Mouse (Mus musculus) mouse trophoblast stem cell (cell line): ENCODE measurements around the gene Gm14819.
"Not testable (repeated sequence)": the region's sequence is repeated elsewhere in the genome, so short reads cannot be mapped to it uniquely, and the experiment has no call there.

Experiments used
- in situ Hi-C, 2 experiments: fragments of 300-500 bp; cut with MseI, MboI; formaldehyde crosslinking; loops; 2 replicates in 1 of 2; 3 replicates in 1 of 2; pipeline ENCODE4 v1.15.1; 2025

Gm14819 gene

DNA sequence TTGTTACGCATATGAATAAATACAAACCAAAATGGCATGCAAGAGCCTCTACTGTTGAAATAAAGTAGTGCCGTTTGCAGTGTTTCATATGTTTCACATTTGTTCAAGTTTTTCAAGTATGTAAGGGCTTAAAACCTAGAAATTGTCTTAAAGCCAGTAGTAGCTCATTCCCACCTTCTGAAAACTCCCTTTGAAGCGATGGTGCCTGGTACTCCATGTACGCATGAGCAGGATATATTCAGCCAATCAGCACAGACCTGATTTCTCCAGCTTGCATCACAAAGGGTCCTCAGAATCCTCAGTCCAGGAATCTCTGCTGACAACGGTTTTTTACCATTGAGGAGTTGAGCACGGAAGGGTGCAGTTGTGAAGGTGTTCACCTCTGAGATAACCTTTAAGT, at the start of gene Gm14819:
TSS of gene Gm14819 (plus strand) at position 301 of the 400 bp plus-strand sequence.
- in situ Hi-C loops = not testable (repeated sequence)
